Mouse (Mus musculus) forebrain, embryonic 10.5 days (tissue): ENCODE data around the gene Acap2. TPM values are rescaled to one million over a fixed set of nuclear protein-coding genes. Genes with fewer than 3 reads are reported as not detected.

ENCODE experiments used
- DNase-seq: peaks from one replicate; pipeline ENCODE4 v3.0.0-alpha.2; 2017; ENCODE audit warnings: low spot score; ENCODE audit errors: extremely low spot score
- H3K27ac ChIP-seq: fragments of 300-500 bp; sonication (generic); 2 replicates; pipeline ENCODE4 v1.5.1; 2016; ENCODE audit warnings: mild to moderate bottlenecking
- H3K27me3 ChIP-seq: fragments of 300-500 bp; sonication (generic); 2 replicates; pipeline ENCODE4 v1.6.1; 2016; ENCODE audit warnings: mild to moderate bottlenecking; ENCODE audit not compliant: poor library complexity, severe bottlenecking
- H3K36me3 ChIP-seq: fragments of 300-500 bp; sonication (generic); replicated peaks from 2 replicates; pipeline ENCODE4 v1.6.1; 2016; ENCODE audit warnings: mild to moderate bottlenecking, moderate library complexity
- H3K4me1 ChIP-seq: fragments of 300-500 bp; sonication (generic); 2 replicates; pipeline ENCODE4 v1.6.1; 2016
- H3K4me3 ChIP-seq: fragments of 300-500 bp; sonication (generic); 2 replicates; pipeline ENCODE4 v1.5.1; 2016; ENCODE audit warnings: mild to moderate bottlenecking, moderate library complexity
- H3K9me3 ChIP-seq: fragments of 300-500 bp; sonication (generic); 2 replicates; pipeline ENCODE4 v1.6.1; 2016; ENCODE audit warnings: mild to moderate bottlenecking, moderate library complexity
- WGBS: fragments of 180-500 bp; shearing (Covaris S2); methylation state at CpG from one replicate; pipeline ENCODE4 v1.1.7; 2016; 5-methylcytosine and 5-hydroxymethylcytosine counted together
- polyA plus RNA-seq: library from polyadenylated mRNA; unstranded; fragments of >200 nt; fragmentation: Nextera tagmentation; extraction: Ambion mirVana; gene quantifications from 2 replicates; pipeline ENCODE4 v1.2.1, GENCODE M21; 2016

Acap2 gene
- polyA plus RNA-seq, 1 experiment from 2014 or later, result 18.4 TPM

- H3K4me3 ChIP-seq, result no peak overlapping the region
- DNase-seq, result no peak
Observed at GRCm38 (mm10) chr16:31068280-31068679, 132.8 kb downstream of the Acap2 start.

GRCm38 (mm10) chr16:31066344-31067098 is 134.5 kb downstream of the Acap2 start:
- H3K4me1 ChIP-seq, result peaks cover 46% of the 10 kb centered on the region
- H3K9me3 ChIP-seq, result no peaks in the 10 kb centered on the region
- peak overlapping the region; percentile 53 for H3K27ac ChIP-seq
- WGBS, result 75% methylated on average over 15 of the region's 15 CpGs
- DNase-seq, result no peak
- H3K4me3 ChIP-seq, result no peak overlapping the region
- H3K36me3 ChIP-seq, result no peaks in the 10 kb centered on the region
- no peaks in the 10 kb centered on the region for H3K27me3 ChIP-seq

More at GRCm38 (mm10) chr16:31068280-31068679, 132.8 kb downstream of the Acap2 start:
- no peak overlapping the region for H3K27ac ChIP-seq
- no peaks in the 10 kb centered on the region for H3K27me3 ChIP-seq
- H3K36me3 ChIP-seq, result no peaks in the 10 kb centered on the region
- H3K9me3 ChIP-seq, result no peaks in the 10 kb centered on the region
- WGBS, result 84% methylated on average over 7 of the region's 7 CpGs
- peaks cover 42% of the 10 kb centered on the region for H3K4me1 ChIP-seq

- H3K4me1 ChIP-seq, result peaks cover 41% of the 10 kb centered on the region
- H3K4me3 ChIP-seq, result no peak overlapping the region
- H3K9me3 ChIP-seq, result no peaks in the 10 kb centered on the region
- no peak overlapping the region for H3K27ac ChIP-seq
- no peak for DNase-seq
- WGBS, result 93% methylated on average over 6 of the region's 6 CpGs
- no peaks in the 10 kb centered on the region for H3K27me3 ChIP-seq
- no peaks in the 10 kb centered on the region for H3K36me3 ChIP-seq
Observed at GRCm38 (mm10) chr16:31064782-31065181, 136.3 kb downstream of the Acap2 start.

GRCm38 (mm10) chr16:31062918-31063317 is 138.1 kb downstream of the Acap2 start:
- no peak overlapping the region for H3K4me3 ChIP-seq
- peak overlapping the region; percentile 13; the same call in 1 of the 2 replicates for H3K27ac ChIP-seq
- WGBS, result 94% methylated on average over 3 of the region's 3 CpGs
- DNase-seq, result no peak
- peaks cover 48% of the 10 kb centered on the region for H3K4me1 ChIP-seq
- no peaks in the 10 kb centered on the region for H3K9me3 ChIP-seq
- H3K27me3 ChIP-seq, result no peaks in the 10 kb centered on the region
- no peaks in the 10 kb centered on the region for H3K36me3 ChIP-seq

GRCm38 (mm10) chr16:31061246-31061880 is 139.7 kb downstream of the Acap2 start:
- H3K9me3 ChIP-seq, result no peaks in the 10 kb centered on the region
- peak overlapping the region; percentile 45; the same call in 1 of the 2 replicates for H3K27ac ChIP-seq
- no peak overlapping the region for H3K4me3 ChIP-seq
- peak; percentile 45 for DNase-seq
- H3K4me1 ChIP-seq, result peaks cover 38% of the 10 kb centered on the region
- no peaks in the 10 kb centered on the region for H3K27me3 ChIP-seq
- WGBS, result 83% methylated on average over 11 of the region's 11 CpGs
- H3K36me3 ChIP-seq, result no peaks in the 10 kb centered on the region

GRCm38 (mm10) chr16:31060714-31061113 is 140.3 kb downstream of the Acap2 start:
- Histone ChIP-seq H3K36me3 (no peaks in the 10 kb centered on the region), H3K27ac (no peak overlapping the region), H3K27me3 (no peaks in the 10 kb centered on the region), H3K4me1 (peaks cover 36% of the 10 kb centered on the region), H3K4me3 (no peak overlapping the region), H3K9me3 (no peaks in the 10 kb centered on the region)
- DNase-seq, result no peak
- 92% methylated on average over 13 of the region's 13 CpGs for WGBS

- Histone ChIP-seq H3K27ac (no peak overlapping the region), H3K4me1 (peaks cover 36% of the 10 kb centered on the region), H3K9me3 (no peaks in the 10 kb centered on the region), H3K27me3 (no peaks in the 10 kb centered on the region), H3K4me3 (no peak overlapping the region), H3K36me3 (no peaks in the 10 kb centered on the region)
- 92% methylated on average over 3 of the region's 3 CpGs for WGBS
- DNase-seq, result no peak
Observed at GRCm38 (mm10) chr16:31060226-31060625, 140.8 kb downstream of the Acap2 start.

- 80% methylated on average over 4 of the region's 4 CpGs for WGBS
- Histone ChIP-seq H3K4me1 (peaks cover 36% of the 10 kb centered on the region), H3K4me3 (no peak overlapping the region), H3K9me3 (no peaks in the 10 kb centered on the region), H3K27me3 (no peaks in the 10 kb centered on the region), H3K36me3 (no peaks in the 10 kb centered on the region), H3K27ac (peak overlapping the region; percentile 44; the same call in 1 of the 2 replicates)
- no peak for DNase-seq
Observed at GRCm38 (mm10) chr16:31059730-31060129, 141.3 kb downstream of the Acap2 start.

- H3K4me1 ChIP-seq, result peaks cover 5% of the 10 kb centered on the region
- no peak overlapping the region for H3K4me3 ChIP-seq
- no peak for DNase-seq
- no peaks in the 10 kb centered on the region for H3K27me3 ChIP-seq
- WGBS, result 86% methylated on average over 6 of the region's 6 CpGs
- no peak overlapping the region for H3K27ac ChIP-seq
- no peaks in the 10 kb centered on the region; the same call in 1 of the 2 replicates for H3K36me3 ChIP-seq
- no peaks in the 10 kb centered on the region for H3K9me3 ChIP-seq
Observed at GRCm38 (mm10) chr16:31052812-31053211, 148.2 kb downstream of the Acap2 start.

GRCm38 (mm10) chr16:31052177-31052726 is 148.8 kb downstream of the Acap2 start:
- no peak for DNase-seq
- Histone ChIP-seq H3K4me3 (no peak overlapping the region), H3K27me3 (no peaks in the 10 kb centered on the region), H3K36me3 (no peaks in the 10 kb centered on the region; the same call in 1 of the 2 replicates), H3K27ac (peak overlapping the region; percentile 35; the same call in 1 of the 2 replicates), H3K4me1 (peaks cover 5% of the 10 kb centered on the region), H3K9me3 (no peaks in the 10 kb centered on the region)
- 80% methylated on average over 7 of the region's 7 CpGs for WGBS

- H3K9me3 ChIP-seq, result no peaks in the 10 kb centered on the region
- no peaks in the 10 kb centered on the region for H3K27me3 ChIP-seq
- H3K36me3 ChIP-seq, result no peaks in the 10 kb centered on the region; the same call in 1 of the 2 replicates
- H3K4me3 ChIP-seq, result no peak overlapping the region
- 90% methylated on average over 7 of the region's 7 CpGs for WGBS
- peaks cover 6% of the 10 kb centered on the region; the same call in 1 of the 2 replicates for H3K4me1 ChIP-seq
- DNase-seq, result no peak
- H3K27ac ChIP-seq, result no peak overlapping the region
Observed at GRCm38 (mm10) chr16:31050701-31051100, 150.3 kb downstream of the Acap2 start.

- WGBS, result 87% methylated on average over 6 of the region's 6 CpGs
- Histone ChIP-seq H3K27ac (no peak overlapping the region), H3K4me3 (no peak overlapping the region)
Observed at GRCm38 (mm10) chr16:31048194-31048593, 152.9 kb downstream of the Acap2 start.

More at GRCm38 (mm10) chr16:31048194-31048593, 152.9 kb downstream of the Acap2 start:
- Histone ChIP-seq H3K4me1 (peaks cover 6% of the 10 kb centered on the region; the same call in 1 of the 2 replicates), H3K27me3 (no peaks in the 10 kb centered on the region), H3K9me3 (no peaks in the 10 kb centered on the region), H3K36me3 (no peaks in the 10 kb centered on the region; the same call in 1 of the 2 replicates)
- no peak for DNase-seq
